Mouse (Mus musculus) embryonic facial prominence, embryonic 11.5 days (tissue): ENCODE results near the gene Stpg4. TPM values are rescaled to one million over a fixed set of nuclear protein-coding genes. Genes with fewer than 3 reads are reported as not detected.

ENCODE experiments used
- ATAC-seq: fragments of 200-750 bp; cut with Nextera tagmentation; replicated peaks from 2 replicates; pipeline ENCODE4 v1.8.0; 2017; ENCODE audit warnings: low read depth; ENCODE audit not compliant: insufficient number of reproducible peaks, low FRiP score, low TSS enrichment
- DNase-seq: peaks from one replicate; pipeline ENCODE4 v3.0.0-alpha.2; 2015; ENCODE audit warnings: low spot score
- H3K27ac ChIP-seq: fragments of 300-500 bp; sonication (generic); replicated peaks from 2 replicates; pipeline ENCODE4 v1.5.1; 2014; ENCODE audit warnings: mild to moderate bottlenecking, low read depth, low read length, control low read depth
- H3K27me3 ChIP-seq: fragments of 300-500 bp; sonication (generic); 2 replicates; pipeline ENCODE4 v1.6.1; 2014; ENCODE audit warnings: mild to moderate bottlenecking, low read length, moderate library complexity, mixed read lengths; ENCODE audit not compliant: control insufficient read depth, insufficient read depth
- H3K36me3 ChIP-seq: fragments of 300-500 bp; sonication (generic); replicated peaks from 2 replicates; pipeline ENCODE4 v1.6.1; 2014; ENCODE audit warnings: low read depth, mild to moderate bottlenecking, low read length, moderate library complexity, mixed read lengths; ENCODE audit not compliant: control insufficient read depth, insufficient read depth
- H3K4me1 ChIP-seq: fragments of 300-500 bp; sonication (generic); 2 replicates; pipeline ENCODE4 v1.6.1; 2014; ENCODE audit warnings: low read length, mixed read lengths; ENCODE audit not compliant: control insufficient read depth, insufficient read depth
- H3K4me2 ChIP-seq: fragments of 300-500 bp; sonication (generic); 2 replicates; pipeline ENCODE4 v1.6.1; 2014; ENCODE audit warnings: low read depth, mild to moderate bottlenecking, control low read depth, low read length, moderate library complexity
- H3K4me3 ChIP-seq: fragments of 300-500 bp; sonication (generic); 2 replicates; pipeline ENCODE4 v1.5.1; 2014; ENCODE audit warnings: low read depth, low read length, control low read depth
- H3K9ac ChIP-seq: fragments of 300-500 bp; sonication (generic); replicated peaks from 2 replicates; pipeline ENCODE4 v1.6.1; 2014; ENCODE audit warnings: mild to moderate bottlenecking, control low read depth, low read length
- H3K9me3 ChIP-seq: fragments of 300-500 bp; sonication (generic); replicated peaks from 2 replicates; pipeline ENCODE4 v1.6.1; 2016; ENCODE audit warnings: mild to moderate bottlenecking, low read length, inconsistent platforms, mixed read lengths; ENCODE audit not compliant: control insufficient read depth
- WGBS: fragments of 180-500 bp; shearing (Covaris S2); extraction: QIAGEN DNeasy Blood & Tissue Kit; methylation state at CpG from one replicate; pipeline ENCODE4 v1.1.7; 2014; 5-methylcytosine and 5-hydroxymethylcytosine counted together
- polyA plus RNA-seq: library from polyadenylated mRNA; unstranded; fragments of >200 nt; fragmentation: Nextera tagmentation; extraction: Ambion mirVana; gene quantifications from 2 replicates; pipeline ENCODE4 v1.2.1, GENCODE M21; 2014

Stpg4 gene
- polyA plus RNA-seq, 1 experiment from 2014 or later, result not detected

DNA sequence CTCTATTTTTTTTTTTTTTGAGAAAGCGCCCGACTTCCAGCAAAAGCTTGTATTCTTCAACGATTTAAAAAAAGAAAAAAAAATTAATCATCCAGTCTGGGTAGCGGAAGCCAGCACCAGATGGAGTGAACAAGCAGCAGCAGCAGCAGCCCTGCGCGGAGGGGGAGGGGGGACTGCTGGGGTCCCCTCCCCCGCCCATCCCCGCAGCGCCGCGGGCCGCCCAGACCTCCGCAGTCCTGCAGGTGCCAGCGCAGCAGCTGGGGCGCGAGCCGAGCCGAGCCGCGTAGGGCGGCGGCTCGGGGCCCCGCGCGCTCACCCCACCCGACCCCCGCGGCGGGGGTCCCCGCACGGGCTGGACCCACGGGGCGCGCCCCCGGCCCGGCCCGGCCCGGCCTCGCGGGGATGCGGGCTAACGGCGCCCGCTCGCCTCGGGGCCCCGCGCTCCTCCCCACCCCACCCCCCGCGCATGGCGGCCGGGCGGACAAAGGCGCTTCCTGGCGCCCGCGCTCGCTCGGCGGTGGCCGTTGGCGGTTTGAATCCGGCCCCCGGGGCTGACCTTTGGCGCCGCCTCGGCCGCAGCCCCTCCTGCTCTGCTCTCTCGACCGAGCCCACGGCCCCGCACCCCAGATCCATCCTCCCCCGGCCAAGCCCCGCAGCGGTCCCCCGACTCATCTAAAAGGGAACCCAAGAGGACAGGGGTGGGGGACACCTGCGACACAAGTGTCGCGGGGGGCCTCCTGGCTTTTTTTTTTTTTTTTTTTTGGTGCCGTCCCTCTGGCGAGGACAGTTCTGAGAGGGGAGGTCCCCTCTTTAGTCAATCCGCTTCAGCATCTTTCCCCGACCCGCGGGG lies 18.6 kb upstream of the Stpg4 start:
- 0 out of 2 replicates have a peak, but pooled peaks cover 3% of the 10 kb centered on the region for H3K4me1 ChIP-seq
- no peaks in the 10 kb centered on the region for H3K9me3 ChIP-seq
- H3K27ac ChIP-seq, result peak overlapping the region; percentile 96
- peak; percentile 66 for ATAC-seq
- peak overlapping the region; percentile 70 for H3K4me2 ChIP-seq
- peak overlapping the region; percentile 98 for H3K9ac ChIP-seq
- WGBS, result 0% methylated on average over 37 of the region's 86 CpGs
- DNase-seq, result peak; percentile 87
- no peaks in the 10 kb centered on the region; the same call in 1 of the 2 replicates for H3K36me3 ChIP-seq
- H3K27me3 ChIP-seq, result no peaks in the 10 kb centered on the region
- H3K4me3 ChIP-seq, result peak overlapping the region; percentile 96

DNA sequence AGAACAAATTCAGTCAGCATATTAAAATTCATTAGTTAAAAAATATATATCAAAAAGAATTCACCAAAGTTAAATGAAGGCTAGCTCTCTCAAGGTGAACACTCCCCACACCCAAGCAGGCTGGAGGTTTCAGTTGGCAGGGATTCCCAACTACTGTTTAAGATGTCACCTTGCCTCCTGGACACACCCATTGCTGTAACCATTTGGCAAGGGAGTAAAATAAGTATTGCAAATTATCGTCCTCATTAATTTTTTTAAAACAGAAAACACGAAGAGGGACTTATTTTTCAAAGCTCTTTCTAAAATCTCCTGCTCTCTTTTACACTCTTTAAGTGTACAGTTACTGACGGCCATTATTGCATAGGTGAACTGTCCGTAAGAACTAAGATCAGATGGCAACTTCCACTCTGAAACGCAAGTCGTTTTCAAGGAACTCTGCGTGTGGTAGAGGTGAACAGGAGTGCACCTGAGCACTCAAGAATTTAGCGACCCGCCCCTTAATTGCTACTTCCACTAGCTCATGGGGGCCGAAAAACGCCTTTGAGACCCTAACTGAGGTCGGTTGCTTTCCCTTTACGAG lies 17.9 kb upstream of the Stpg4 start:
- Histone ChIP-seq H3K9me3 (no peaks in the 10 kb centered on the region), H3K36me3 (no peaks in the 10 kb centered on the region; the same call in 1 of the 2 replicates), H3K27ac (no peak overlapping the region), H3K4me1 (0 out of 2 replicates have a peak, but pooled peaks cover 3% of the 10 kb centered on the region), H3K4me2 (peak overlapping the region; percentile 70), H3K4me3 (peak overlapping the region; percentile 96), H3K27me3 (no peaks in the 10 kb centered on the region), H3K9ac (peak overlapping the region; percentile 98)
- ATAC-seq, result no peak
- DNase-seq, result peak; percentile 57
- WGBS, result under 1% methylated on average over 13 of the region's 13 CpGs

DNA sequence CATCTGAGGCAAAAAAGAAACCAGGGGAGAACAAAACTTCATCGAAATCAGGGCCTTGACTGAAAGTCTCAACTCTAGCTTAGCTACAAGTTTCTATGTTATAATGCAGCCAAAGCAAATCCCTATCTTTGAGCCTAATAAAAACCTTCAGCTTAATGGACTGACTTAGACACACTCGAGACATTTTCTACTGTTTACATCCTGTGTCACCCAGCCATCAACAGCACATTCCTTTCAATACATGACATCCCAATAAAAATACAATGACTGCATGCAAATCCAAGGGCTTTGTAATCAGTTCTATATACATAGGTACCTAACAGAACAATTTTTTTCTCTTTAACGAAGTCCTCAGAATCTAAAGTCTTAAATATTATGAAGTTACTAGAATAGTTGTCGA lies 17.2 kb upstream of the Stpg4 start:
- ATAC-seq (no peak), DNase-seq (no peak)
- 55% methylated on average over 4 of the region's 4 CpGs for WGBS
- no peak overlapping the region for H3K27ac ChIP-seq
- H3K36me3 ChIP-seq, result no peaks in the 10 kb centered on the region; the same call in 1 of the 2 replicates
- no peaks in the 10 kb centered on the region for H3K9me3 ChIP-seq
- H3K4me3 ChIP-seq, result peak overlapping the region; percentile 18
- no peak overlapping the region; the same call in 1 of the 2 replicates for H3K9ac ChIP-seq
- 0 out of 2 replicates have a peak, but pooled peaks cover 3% of the 10 kb centered on the region for H3K4me1 ChIP-seq
- peak overlapping the region; percentile 36 for H3K4me2 ChIP-seq
- no peaks in the 10 kb centered on the region for H3K27me3 ChIP-seq

DNA sequence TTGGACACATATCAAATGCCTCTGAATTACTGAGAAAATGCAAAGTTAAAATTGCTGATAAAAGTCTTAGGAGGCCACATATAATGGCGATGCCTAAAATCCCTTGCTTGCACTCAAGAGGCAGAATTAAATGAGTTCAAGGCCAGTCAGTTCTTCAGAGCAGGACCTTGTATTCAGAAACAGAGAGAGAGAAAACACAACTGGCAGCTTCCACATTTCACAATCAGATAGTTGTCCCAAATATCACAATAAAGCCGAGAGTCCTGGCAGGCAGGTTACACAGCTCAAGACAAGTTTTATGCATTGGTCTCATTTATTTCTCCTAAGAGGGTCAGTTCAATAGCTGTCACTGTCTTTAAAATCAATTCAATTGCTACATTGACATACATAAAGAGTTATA lies 14.0 kb upstream of the Stpg4 start:
- Histone ChIP-seq H3K4me3 (no peak overlapping the region), H3K9ac (no peak overlapping the region), H3K36me3 (no peaks in the 10 kb centered on the region; the same call in none of the 2 replicates), H3K27ac (no peak overlapping the region), H3K27me3 (no peaks in the 10 kb centered on the region), H3K9me3 (no peaks in the 10 kb centered on the region), H3K4me1 (0 out of 2 replicates have a peak, but pooled peaks cover 3% of the 10 kb centered on the region), H3K4me2 (no peak overlapping the region)
- DNase-seq (no peak), ATAC-seq (no peak)
- WGBS, result 86% methylated on average over 2 of the region's 2 CpGs

DNA sequence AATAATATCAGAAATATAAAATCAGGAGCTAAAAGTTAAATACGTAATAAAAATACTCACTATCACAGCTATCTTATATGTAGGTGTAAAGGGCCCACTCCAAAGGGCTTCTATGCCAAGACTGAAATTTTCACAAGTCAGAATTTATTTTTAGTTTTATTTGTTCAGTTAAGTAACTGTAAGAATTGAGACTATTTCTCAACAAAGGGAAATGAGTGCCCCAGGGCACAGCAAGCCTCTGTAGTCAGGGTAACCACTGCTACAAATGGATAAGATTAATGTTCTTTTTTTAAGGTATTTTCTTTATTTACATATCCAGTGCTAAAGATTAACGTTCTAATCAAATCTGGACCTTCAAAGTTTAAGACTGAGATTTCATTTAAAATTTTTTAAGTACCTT lies 11.9 kb upstream of the Stpg4 start:
- no peaks in the 10 kb centered on the region for H3K27me3 ChIP-seq
- ATAC-seq (no peak), DNase-seq (no peak)
- no peaks in the 10 kb centered on the region for H3K9me3 ChIP-seq
- H3K27ac ChIP-seq, result no peak overlapping the region
- H3K9ac ChIP-seq, result no peak overlapping the region
- WGBS, result 93% methylated on average over 2 of the region's 2 CpGs
- H3K4me1 ChIP-seq, result 0 out of 2 replicates have a peak, but pooled peaks cover 3% of the 10 kb centered on the region
- H3K4me3 ChIP-seq, result no peak overlapping the region
- peaks cover 8% of the 10 kb centered on the region for H3K36me3 ChIP-seq
- H3K4me2 ChIP-seq, result no peak overlapping the region

DNA sequence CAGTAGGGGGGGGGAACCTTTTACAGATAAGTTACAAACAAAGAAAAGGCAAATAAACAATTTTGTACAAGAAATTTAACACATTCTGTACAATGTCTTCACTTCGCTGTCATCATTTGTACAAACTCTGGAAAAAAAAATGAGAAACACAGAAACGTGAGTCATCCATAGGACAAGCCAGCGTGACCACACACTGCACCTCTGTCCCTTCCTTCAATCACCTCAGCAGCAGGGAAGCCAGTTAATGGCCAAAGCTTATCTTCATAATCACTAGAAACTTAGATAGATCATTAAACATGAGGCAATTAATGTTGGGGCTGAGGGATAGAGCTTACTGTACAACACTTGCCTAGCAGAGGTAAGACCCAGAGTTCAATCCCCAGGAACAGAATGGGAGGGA lies 6.4 kb upstream of the Stpg4 start:
- no peak overlapping the region for H3K4me2 ChIP-seq
- WGBS, result 95% methylated on average over 3 of the region's 3 CpGs
- no peak overlapping the region for H3K9ac ChIP-seq
- ATAC-seq (no peak), DNase-seq (no peak)
- no peak overlapping the region for H3K4me3 ChIP-seq
- no peaks in the 10 kb centered on the region for H3K27me3 ChIP-seq
- no peaks in the 10 kb centered on the region for H3K9me3 ChIP-seq
- no peak overlapping the region for H3K27ac ChIP-seq
- peaks cover 16% of the 10 kb centered on the region for H3K36me3 ChIP-seq
- no peaks in the 10 kb centered on the region for H3K4me1 ChIP-seq

DNA sequence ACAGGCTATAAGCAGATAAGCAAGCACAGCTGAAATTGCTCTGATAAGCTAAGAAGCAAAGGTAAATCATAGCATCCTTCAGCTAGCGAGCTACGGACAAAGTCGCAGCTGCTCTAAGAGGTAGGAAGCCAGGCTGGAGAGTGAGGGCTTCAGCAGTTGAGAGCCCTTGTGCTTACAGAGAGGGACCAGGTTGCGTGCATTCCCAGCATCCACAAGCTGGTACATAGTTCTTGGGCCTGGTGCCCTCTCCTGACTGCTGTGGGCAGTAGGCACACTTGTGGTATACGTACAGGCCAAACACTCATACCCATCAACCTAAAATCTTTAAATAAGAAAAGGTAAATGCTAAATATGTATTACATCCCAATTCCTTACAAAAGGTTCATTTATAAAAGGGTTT lies 5.2 kb upstream of the Stpg4 start:
- Histone ChIP-seq H3K4me1 (no peaks in the 10 kb centered on the region), H3K4me3 (no peak overlapping the region), H3K27ac (no peak overlapping the region), H3K9me3 (no peaks in the 10 kb centered on the region), H3K4me2 (no peak overlapping the region), H3K27me3 (no peaks in the 10 kb centered on the region), H3K36me3 (peaks cover 16% of the 10 kb centered on the region), H3K9ac (no peak overlapping the region)
- DNase-seq (no peak), ATAC-seq (no peak)
- 94% methylated on average over 5 of the region's 5 CpGs for WGBS

DNA sequence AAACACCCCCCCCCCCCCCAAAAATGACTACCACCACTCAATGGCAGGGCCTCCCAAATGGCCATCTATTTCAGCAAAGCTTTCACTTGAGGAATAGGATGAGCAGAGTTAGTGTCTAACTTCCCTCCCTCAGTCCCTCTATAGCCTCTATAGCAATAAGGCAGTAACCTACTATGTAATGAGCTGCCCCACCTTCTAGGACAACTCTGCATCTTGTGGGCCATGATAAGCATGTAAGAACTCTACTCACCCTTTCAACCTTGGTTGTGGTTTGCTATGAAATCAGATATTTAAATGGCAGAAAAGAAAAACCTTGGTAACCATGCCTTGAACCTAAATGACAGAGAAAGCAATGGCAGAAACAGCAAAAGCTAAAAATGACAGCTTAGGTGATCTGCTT lies 4.8 kb upstream of the Stpg4 start:
- no peak overlapping the region for H3K27ac ChIP-seq
- no peak overlapping the region for H3K9ac ChIP-seq
- H3K4me3 ChIP-seq, result no peak overlapping the region
- no peak for DNase-seq
- no peaks in the 10 kb centered on the region for H3K4me1 ChIP-seq
- H3K9me3 ChIP-seq, result no peaks in the 10 kb centered on the region
- peaks cover 16% of the 10 kb centered on the region for H3K36me3 ChIP-seq
- H3K27me3 ChIP-seq, result no peaks in the 10 kb centered on the region
- ATAC-seq, result no peak
- H3K4me2 ChIP-seq, result no peak overlapping the region
